Mouse (Mus musculus) MEL (cell line): ENCODE data around the gene Cfap54. TPM values are rescaled to one million over a fixed set of nuclear protein-coding genes. Genes with fewer than 3 reads are reported as not detected.

ENCODE experiments used
- DNase-seq: peaks from one replicate; pipeline ENCODE4 v3.0.0; 2011; ENCODE audit warnings: low read depth, low spot score
- H3K27ac ChIP-seq: 2 replicates; pipeline ENCODE4 v1.5.1; 2012; ENCODE audit warnings: low read depth, mild to moderate bottlenecking, control low read depth, low read length, moderate library complexity; ENCODE audit not compliant: control insufficient read depth
- H3K27me3 ChIP-seq, 2 experiments: fragments of 150-350 bp in 1 of 2; sonication (generic) in 1 of 2; 2 replicates each; pipeline ENCODE4 v1.6.1; 2012; ENCODE audit warnings: low read length in 2 of 2, mild to moderate bottlenecking in 2 of 2, improper control_type of control experiment in 1 of 2, moderate library complexity in 1 of 2; ENCODE audit not compliant: insufficient read depth in 2 of 2, control insufficient read depth in 1 of 2
- H3K36me3 ChIP-seq, 2 experiments: 2 replicates each; pipeline ENCODE4 v1.6.1; 2012 to 2014; ENCODE audit warnings: low read length in 2 of 2, improper control_type of control experiment in 1 of 2, inconsistent platforms in 1 of 2, mild to moderate bottlenecking in 1 of 2; ENCODE audit not compliant: insufficient read depth in 2 of 2, control insufficient read depth in 1 of 2
- H3K4me1 ChIP-seq, 2 experiments: fragments of 150-350 bp in 1 of 2; sonication (generic) in 1 of 2; 2 replicates each; pipeline ENCODE4 v1.6.1; 2012; ENCODE audit warnings: low read length in 2 of 2, improper control_type of control experiment in 1 of 2, mild to moderate bottlenecking in 1 of 2; ENCODE audit not compliant: insufficient read depth in 2 of 2, control insufficient read depth in 1 of 2
- H3K4me3 ChIP-seq, 2 experiments: fragments of 150-350 bp in 1 of 2; sonication (generic) in 1 of 2; 2 replicates each; pipeline ENCODE4 v1.5.1; 2012; ENCODE audit warnings: low read depth in 2 of 2, low read length in 2 of 2, mild to moderate bottlenecking in 2 of 2, moderate library complexity in 2 of 2, control low read depth in 1 of 2, improper control_type of control experiment in 1 of 2; ENCODE audit not compliant: control insufficient read depth in 1 of 2, insufficient read depth in 1 of 2
- H3K79me2 ChIP-seq: 2 replicates; pipeline ENCODE4 v1.6.1; 2012; ENCODE audit warnings: mild to moderate bottlenecking, low read length, moderate library complexity; ENCODE audit not compliant: control insufficient read depth, poor library complexity, insufficient read depth
- H3K9ac ChIP-seq: 2 replicates; pipeline ENCODE4 v1.6.1; 2012; ENCODE audit warnings: low read depth, mild to moderate bottlenecking, control low read depth, low read length, moderate library complexity; ENCODE audit not compliant: control insufficient read depth, poor library complexity, severe bottlenecking
- H3K9me3 ChIP-seq: fragments of 150-350 bp; sonication (generic); replicated peaks from 2 replicates; pipeline ENCODE4 v1.6.1; 2012; ENCODE audit warnings: mild to moderate bottlenecking, low read length, improper control_type of control experiment, moderate library complexity; ENCODE audit not compliant: insufficient read depth
- BHLHE40 ChIP-seq: IDR thresholded peaks from 2 replicates; pipeline ENCODE4 v1.6.1; 2012; ENCODE audit warnings: low read depth, mild to moderate bottlenecking, inconsistent platforms, low read length, improper control_type of control experiment, borderline replicate concordance
- CHD2 ChIP-seq: IDR thresholded peaks from 2 replicates; pipeline ENCODE4 v1.6.1; 2011; ENCODE audit warnings: low read length, improper control_type of control experiment
- HCFC1 ChIP-seq: IDR thresholded peaks from 2 replicates; pipeline ENCODE4 v1.6.1; 2012; ENCODE audit warnings: low read depth, mild to moderate bottlenecking, inconsistent platforms, low read length, improper control_type of control experiment, moderate library complexity
- MAFK ChIP-seq: IDR thresholded peaks from 2 replicates; pipeline ENCODE4 v1.6.1; 2011; ENCODE audit warnings: low read depth, mild to moderate bottlenecking, low read length, improper control_type of control experiment, borderline replicate concordance
- MAX ChIP-seq: IDR thresholded peaks from 2 replicates; pipeline ENCODE4 v1.6.1; 2011; ENCODE audit warnings: low read length, improper control_type of control experiment
- MAZ ChIP-seq: IDR thresholded peaks from 2 replicates; pipeline ENCODE4 v1.6.1; 2012; ENCODE audit warnings: low read depth, mild to moderate bottlenecking, inconsistent platforms, low read length, improper control_type of control experiment
- MXI1 ChIP-seq: IDR thresholded peaks from 2 replicates; pipeline ENCODE4 v1.6.1; 2011; ENCODE audit warnings: mild to moderate bottlenecking, low read depth, low read length, improper control_type of control experiment
- NELFE ChIP-seq: IDR thresholded peaks from 2 replicates; pipeline ENCODE4 v1.6.1; 2011; ENCODE audit warnings: low read depth, low read length, improper control_type of control experiment
- POLR2A ChIP-seq, 2 experiments: IDR thresholded peaks; 2 replicates each; pipeline ENCODE4 v1.6.1; 2011 to 2012; ENCODE audit warnings: low read length in 2 of 2, mild to moderate bottlenecking in 2 of 2, control low read depth in 1 of 2, improper control_type of control experiment in 1 of 2, low read depth in 1 of 2, moderate library complexity in 1 of 2; ENCODE audit not compliant: control insufficient read depth in 1 of 2, insufficient read depth in 1 of 2, poor library complexity in 1 of 2
- RCOR1 ChIP-seq: IDR thresholded peaks from 2 replicates; pipeline ENCODE4 v1.6.1; 2012; ENCODE audit warnings: low read depth, mild to moderate bottlenecking, inconsistent platforms, low read length, improper control_type of control experiment
- TCF12 ChIP-seq: IDR thresholded peaks from 2 replicates; pipeline ENCODE4 v1.6.1; 2014; ENCODE audit warnings: low read depth, mild to moderate bottlenecking, inconsistent platforms, low read length, improper control_type of control experiment, moderate library complexity
- USF1 ChIP-seq: IDR thresholded peaks from 2 replicates; pipeline ENCODE4 v1.6.1; 2014; ENCODE audit warnings: low read depth, mild to moderate bottlenecking, inconsistent platforms, low read length, improper control_type of control experiment, moderate library complexity
- USF2 ChIP-seq, 2 experiments: IDR thresholded peaks; 2 replicates each; pipeline ENCODE4 v1.6.1; 2011 to 2012; ENCODE audit warnings: improper control_type of control experiment in 2 of 2, low read length in 2 of 2, borderline replicate concordance in 1 of 2, inconsistent platforms in 1 of 2, low read depth in 1 of 2, mild to moderate bottlenecking in 1 of 2; ENCODE audit not compliant: insufficient read depth in 1 of 2
- ZKSCAN1 ChIP-seq: IDR thresholded peaks from 2 replicates; pipeline ENCODE4 v1.6.1; 2012; ENCODE audit warnings: low read depth, mild to moderate bottlenecking, inconsistent platforms, low read length, improper control_type of control experiment, moderate library complexity
- ZMIZ1 ChIP-seq: IDR thresholded peaks from 2 replicates; pipeline ENCODE4 v1.6.1; 2012; ENCODE audit warnings: low read depth, mild to moderate bottlenecking, inconsistent platforms, low read length, improper control_type of control experiment, moderate library complexity
- ZNF384 ChIP-seq: IDR thresholded peaks from 2 replicates; pipeline ENCODE4 v1.6.1; 2012; ENCODE audit warnings: low read depth, mild to moderate bottlenecking, inconsistent platforms, low read length, improper control_type of control experiment
- polyA plus RNA-seq, 2 experiments: library from polyadenylated mRNA; stranded (reverse) in 1 of 2; unstranded in 1 of 2; fragments of >175 nt in 1 of 2; fragments of >200 nt in 1 of 2; gene quantifications; 2 replicates each; pipeline versions ENCODE4 v1.2.1 to v1.2.4; 2012; ENCODE audit warnings: low replicate concordance in 2 of 2, low read depth in 1 of 2; ENCODE audit not compliant: insufficient read length in 2 of 2, insufficient read depth in 1 of 2, missing spikeins in 1 of 2
- total RNA-seq: library from RNA; depleted of rRNA; stranded (reverse); fragments of 300-350 nt; gene quantifications from 2 replicates; pipeline ENCODE4 v1.2.3, GENCODE M21; 2012

The Cfap54 gene
- total and polyA plus RNA-seq, 3 experiments, result 2.0 to 2.7 TPM; not detected in 1

DNA sequence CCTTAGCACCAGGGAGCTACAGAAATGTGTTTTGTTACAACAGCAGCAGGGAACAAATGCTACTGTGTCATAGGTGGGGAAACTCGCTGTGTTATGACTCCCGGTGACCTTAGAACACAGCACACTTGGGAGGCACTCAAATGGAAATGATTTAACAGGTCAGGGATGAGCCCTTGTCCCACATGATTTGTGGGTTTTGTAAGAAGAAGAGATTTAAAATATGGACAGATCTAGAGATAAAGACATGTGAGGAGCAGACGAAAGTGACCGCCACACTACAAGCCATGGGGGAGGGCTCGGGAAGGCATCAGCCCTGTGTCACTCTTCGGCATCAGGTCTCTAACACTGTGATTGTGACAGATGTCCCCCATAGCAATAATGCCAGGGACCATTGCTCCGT is 144.3 kb downstream of the Cfap54 start:
- TF ChIP-seq BHLHE40, result no peak
- TF ChIP-seq ZKSCAN1, result no peak
- TF ChIP-seq HCFC1, result no peak
- no peak for TF ChIP-seq MAX
- no peak for TF ChIP-seq MAZ
- no peak for TF ChIP-seq ZNF384
- no peak for TF ChIP-seq USF2 (IDR thresholded peaks at IDR 0.05; ENCODE audit: borderline replicate concordance in 1 of 2, insufficient read depth in 1 of 2, low read depth in 1 of 2, low read length in 2 of 2)
- no peak for TF ChIP-seq USF1
- no peak for TF ChIP-seq ZMIZ1
- no peak for TF ChIP-seq POLR2A (IDR thresholded peaks at IDR 0.05; ENCODE audit: control insufficient read depth in 1 of 2, insufficient read depth in 1 of 2, low read depth in 1 of 2, low read length in 2 of 2, poor library complexity in 1 of 2)
- no peak for TF ChIP-seq CHD2
- TF ChIP-seq NELFE, result no peak
- no peaks in the 10 kb centered on the region for H3K36me3 ChIP-seq

DNA sequence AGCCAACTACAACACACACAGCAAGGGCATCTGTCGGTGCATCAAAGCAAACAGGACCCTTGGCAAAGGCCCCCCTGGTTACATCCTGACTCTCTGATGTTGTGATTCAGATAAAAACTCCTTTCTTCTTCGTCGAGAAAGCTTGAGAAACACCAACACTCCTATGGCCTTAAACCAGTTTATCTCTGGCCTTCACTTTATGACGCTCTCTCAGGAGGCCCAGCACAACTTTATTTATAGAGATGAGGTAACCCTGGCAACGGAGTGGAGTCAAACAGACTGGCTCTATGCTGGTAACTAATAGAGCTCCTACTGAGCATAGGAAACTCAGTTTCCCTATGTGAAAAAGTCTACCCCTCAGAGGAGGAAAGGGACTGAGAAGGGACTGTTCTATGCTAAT is 146.9 kb downstream of the Cfap54 start:
- Histone ChIP-seq H3K79me2 (no peaks in the 10 kb centered on the region), H3K27me3 (no peaks in the 10 kb centered on the region), H3K4me3 (no peak overlapping the region), H3K4me1 (no peaks in the 10 kb centered on the region), H3K9ac (no peak overlapping the region), H3K9me3 (no peaks in the 10 kb centered on the region), H3K36me3 (no peaks in the 10 kb centered on the region), H3K27ac (no peak overlapping the region)
- no peak for TF ChIP-seq MAX
- no peak for TF ChIP-seq RCOR1
- no peak for TF ChIP-seq TCF12
- TF ChIP-seq MAFK, result no peak
- DNase-seq, result no peak

More for the DNA sequence above, 144.3 kb downstream of the Cfap54 start:
- Histone ChIP-seq H3K27me3 (no peaks in the 10 kb centered on the region), H3K9ac (no peak overlapping the region), H3K4me3 (no peak overlapping the region), H3K4me1 (no peaks in the 10 kb centered on the region), H3K9me3 (no peaks in the 10 kb centered on the region), H3K27ac (no peak overlapping the region), H3K79me2 (no peaks in the 10 kb centered on the region)
- no peak for DNase-seq

- Histone ChIP-seq H3K9me3 (no peaks in the 10 kb centered on the region), H3K27ac (no peak overlapping the region), H3K9ac (no peak overlapping the region), H3K27me3 (no peaks in the 10 kb centered on the region), H3K4me1 (peaks cover 0 to under 1% of the 10 kb centered on the region in 2 experiments; a peak in 1 of 4 replicates)
- TF ChIP-seq MXI1 (no peak), USF2 (IDR thresholded peaks at IDR 0.05; ENCODE audit: borderline replicate concordance in 1 of 2, insufficient read depth in 1 of 2, low read depth in 1 of 2, low read length in 2 of 2) (no peak)
- TF ChIP-seq, all 39 proteins: peak for 0
- Histone ChIP-seq H3K4me3 (no peak overlapping the region), H3K79me2 (no peaks in the 10 kb centered on the region), H3K36me3 (0 out of 4 replicates have a peak, but pooled peaks cover 0 to under 1% of the 10 kb centered on the region in 2 experiments)
- no peak for DNase-seq
These were observed 147.8 kb downstream of the Cfap54 start for GRCm38 (mm10) chr10:92933616-92934015.
